Comparison of ENCODE assay signal across 23 mouse cellular contexts in the genomic region with DNA sequence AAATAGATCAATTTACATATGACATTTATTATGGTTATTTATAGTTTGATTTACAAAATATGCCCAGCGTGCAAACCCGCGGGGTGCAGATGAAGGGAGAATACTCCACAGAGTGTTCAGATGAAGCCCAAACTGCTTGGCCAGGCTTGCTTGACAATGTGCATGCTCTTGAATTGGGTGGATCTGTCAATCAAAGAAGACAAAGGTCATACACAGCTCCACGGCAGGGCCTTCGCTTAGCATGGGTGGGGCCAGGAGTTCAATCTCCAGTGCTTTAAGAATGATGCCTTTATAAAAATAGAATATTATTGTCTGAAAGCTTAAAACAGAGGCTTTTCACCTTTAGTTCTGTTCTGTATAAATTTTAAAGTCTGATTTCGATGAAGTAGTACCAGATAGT.
"Had no signal": no experiment of that assay in that cellular context is flagged by ENCODE, and none has a peak within 500 bp of the region (broad histone marks: within the 10 kb centered on the region; RNA-seq: fewer than 3 reads in every experiment).

No protein-coding gene starts in this region.

- DNase-seq: forebrain, postnatal 0 days; gastrocnemius, postnatal 14 days; gastrocnemius, postnatal 36 days; heart, adult 18-20 months; heart, postnatal 14 days; heart, postnatal 36 days; kidney, adult 18-20 months; kidney, adult 8-10 months; kidney, postnatal 10 days; kidney, postnatal 25 days; liver; liver, embryonic 13.5 days had no signal

- ATAC-seq: forebrain, postnatal 0 days; hindbrain, postnatal 0 days had no signal

- H3K4me2 ChIP-seq: heart, embryonic 11.5 days; heart, embryonic 13.5 days; heart, embryonic 15.5 days; hindbrain, embryonic 13.5 days; hindbrain, embryonic 15.5 days; limb, embryonic 12.5 days; liver, embryonic 11.5 days; liver, embryonic 13.5 days had no signal

- H3K27me3 ChIP-seq: heart, embryonic 13.5 days; heart, embryonic 15.5 days; hindbrain, embryonic 13.5 days; hindbrain, embryonic 15.5 days; limb, embryonic 12.5 days; liver, embryonic 13.5 days had no signal

- H3K9ac ChIP-seq: forebrain, postnatal 0 days; heart, embryonic 13.5 days; heart, embryonic 15.5 days; hindbrain, embryonic 13.5 days; hindbrain, embryonic 15.5 days; limb, embryonic 12.5 days; liver, embryonic 13.5 days had no signal

- H3K4me1 ChIP-seq: heart, embryonic 13.5 days; heart, embryonic 15.5 days; hindbrain, embryonic 13.5 days; hindbrain, embryonic 15.5 days; limb, embryonic 10.5 days; limb, embryonic 12.5 days; liver, embryonic 13.5 days had no signal

- H3K4me3 ChIP-seq: heart, embryonic 13.5 days; heart, embryonic 15.5 days; hindbrain, embryonic 13.5 days; hindbrain, embryonic 15.5 days; layer of hippocampus, adult 2 months; left cerebral cortex, adult 2 months; limb, embryonic 10.5 days; limb, embryonic 12.5 days; liver, embryonic 13.5 days had no signal

- H3K9me3 ChIP-seq: heart, embryonic 13.5 days; heart, embryonic 15.5 days; hindbrain, embryonic 13.5 days; hindbrain, embryonic 15.5 days; limb, embryonic 10.5 days; limb, embryonic 12.5 days; liver, embryonic 13.5 days had no signal

- H3K27ac ChIP-seq: heart, embryonic 13.5 days; heart, embryonic 15.5 days; hindbrain, embryonic 13.5 days; hindbrain, embryonic 15.5 days; hindbrain, postnatal 0 days; layer of hippocampus, adult 2 months; left cerebral cortex, adult 2 months; limb, embryonic 10.5 days; limb, embryonic 12.5 days; liver, embryonic 13.5 days had no signal

- H3K36me3 ChIP-seq: heart, embryonic 13.5 days; heart, embryonic 15.5 days; hindbrain, embryonic 13.5 days; hindbrain, embryonic 15.5 days; limb, embryonic 10.5 days; limb, embryonic 12.5 days; liver, embryonic 13.5 days had no signal
